Mouse (Mus musculus) kidney, embryonic 14.5 days (tissue): ENCODE results near the gene Glis1. TPM values are rescaled to one million over a fixed set of nuclear protein-coding genes. Genes with fewer than 3 reads are reported as not detected.

ENCODE experiments used
- ATAC-seq: fragments of 200-750 bp; cut with Nextera tagmentation; 2 replicates; pipeline ENCODE4 v1.8.0; 2017; ENCODE audit warnings: moderate number of reproducible peaks, mild to moderate bottlenecking, moderate TSS enrichment, moderate library complexity; ENCODE audit not compliant: low FRiP score, low TSS enrichment
- H3K27ac ChIP-seq: fragments of 300-500 bp; sonication (generic); 2 replicates; pipeline ENCODE4 v1.5.1; 2014; ENCODE audit warnings: low read depth, mild to moderate bottlenecking, low read length, moderate library complexity, mixed read lengths
- H3K27me3 ChIP-seq: fragments of 300-500 bp; sonication (generic); 2 replicates; pipeline ENCODE4 v1.6.1; 2014; ENCODE audit warnings: mild to moderate bottlenecking, low read length; ENCODE audit not compliant: control insufficient read depth, insufficient read depth
- H3K36me3 ChIP-seq: fragments of 300-500 bp; sonication (generic); 2 replicates; pipeline ENCODE4 v1.6.1; 2014; ENCODE audit warnings: low read length, mixed read lengths; ENCODE audit not compliant: control insufficient read depth, insufficient read depth
- H3K4me1 ChIP-seq: fragments of 300-500 bp; sonication (generic); 2 replicates; pipeline ENCODE4 v1.6.1; 2014; ENCODE audit warnings: low read length, mixed read lengths; ENCODE audit not compliant: control insufficient read depth, insufficient read depth
- H3K4me2 ChIP-seq: fragments of 300-500 bp; sonication (generic); replicated peaks from 2 replicates; pipeline ENCODE4 v1.6.1; 2014; ENCODE audit warnings: low read depth, mild to moderate bottlenecking, low read length
- H3K4me3 ChIP-seq: fragments of 300-500 bp; sonication (generic); 2 replicates; pipeline ENCODE4 v1.5.1; 2014; ENCODE audit warnings: mild to moderate bottlenecking, low read length
- H3K9ac ChIP-seq: fragments of 300-500 bp; sonication (generic); 2 replicates; pipeline ENCODE4 v1.6.1; 2014; ENCODE audit warnings: low read depth, mild to moderate bottlenecking, low read length, moderate library complexity
- H3K9me3 ChIP-seq: fragments of 300-500 bp; sonication (generic); 2 replicates; pipeline ENCODE4 v1.6.1; 2016; ENCODE audit warnings: low read length; ENCODE audit not compliant: control insufficient read depth
- WGBS: fragments of 180-500 bp; shearing (Covaris S2); extraction: QIAGEN DNeasy Blood & Tissue Kit; methylation state at CpG from one replicate; pipeline ENCODE4 v1.1.7; 2014; 5-methylcytosine and 5-hydroxymethylcytosine counted together
- polyA plus RNA-seq: library from polyadenylated mRNA; unstranded; fragments of >200 nt; fragmentation: Nextera tagmentation; extraction: Ambion mirVana; gene quantifications from 2 replicates; pipeline ENCODE4 v1.2.1, GENCODE M21; 2014

Glis1 gene
- polyA plus RNA-seq, 1 experiment from 2014 or later: 4.3 TPM

DNA sequence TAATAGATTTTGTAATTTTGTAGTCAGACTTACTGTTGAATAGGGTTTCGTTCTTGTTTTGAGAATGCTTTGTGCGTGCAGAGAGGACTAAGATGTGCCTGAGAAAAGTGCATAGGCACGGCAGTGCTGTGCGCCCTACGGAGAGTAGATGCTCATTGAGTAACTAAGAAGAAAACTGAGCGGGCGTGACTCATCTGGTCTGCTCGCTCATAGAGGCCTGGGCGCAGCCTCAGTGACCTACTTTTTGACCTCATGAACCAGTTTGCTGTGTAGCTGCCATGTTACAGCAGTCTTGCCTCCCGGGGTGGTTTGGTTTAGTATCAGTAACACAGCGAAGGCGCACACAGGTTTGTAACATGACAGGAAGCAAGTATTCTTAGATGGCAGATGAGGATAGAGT lies 8.8 kb upstream of the Glis1 start:
- Histone ChIP-seq H3K36me3 (no peaks in the 10 kb centered on the region), H3K4me1 (no peaks in the 10 kb centered on the region), H3K4me2 (no peak overlapping the region), H3K27ac (no peak overlapping the region), H3K9ac (no peak overlapping the region), H3K4me3 (no peak overlapping the region), H3K27me3 (no peaks in the 10 kb centered on the region), H3K9me3 (no peaks in the 10 kb centered on the region)
- no peak for ATAC-seq
- 92% methylated on average over 12 of the region's 12 CpGs for WGBS

DNA sequence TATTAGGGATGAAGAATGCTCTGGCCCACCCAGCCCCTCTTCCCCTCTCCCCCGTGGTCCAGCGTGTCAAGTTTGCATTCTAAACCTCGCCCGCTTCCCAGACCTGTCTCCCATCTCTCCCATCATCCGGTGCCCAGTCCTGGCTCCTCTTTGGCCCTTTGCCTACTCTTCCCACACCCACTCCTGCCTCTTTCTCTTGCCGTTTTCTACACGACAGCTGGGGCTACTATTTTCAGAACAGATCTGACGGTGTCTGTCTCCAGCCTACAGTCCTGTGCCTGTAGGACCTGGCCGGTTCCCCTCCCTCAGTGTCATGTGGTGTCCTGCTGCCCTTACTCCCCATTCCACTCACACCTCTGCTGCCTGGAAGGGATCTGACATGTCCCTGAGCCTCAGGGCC lies 7.8 kb upstream of the Glis1 start:
- H3K27me3 ChIP-seq: no peaks in the 10 kb centered on the region
- no peak for ATAC-seq
- H3K4me1 ChIP-seq: no peaks in the 10 kb centered on the region
- 76% methylated on average over 9 of the region's 9 CpGs for WGBS
- H3K36me3 ChIP-seq: no peaks in the 10 kb centered on the region
- H3K27ac ChIP-seq: no peak overlapping the region
- no peak overlapping the region for H3K4me3 ChIP-seq
- no peak overlapping the region for H3K4me2 ChIP-seq
- H3K9ac ChIP-seq: no peak overlapping the region
- H3K9me3 ChIP-seq: no peaks in the 10 kb centered on the region

GRCm38 (mm10) chr4:107432717-107433116 lies 1.7 kb upstream of the Glis1 start:
- H3K27me3 ChIP-seq: peaks cover 50% of the 10 kb centered on the region
- 80% methylated on average over 5 of the region's 5 CpGs for WGBS
- ATAC-seq: no peak

GRCm38 (mm10) chr4:107433998-107434355 lies 414 bp upstream of the Glis1 start:
- H3K4me3 ChIP-seq: peak overlapping the region; percentile 60
- no peak for ATAC-seq
- H3K4me1 ChIP-seq: peaks cover 12% of the 10 kb centered on the region
- peak overlapping the region; percentile 58 for H3K9ac ChIP-seq
- H3K36me3 ChIP-seq: no peaks in the 10 kb centered on the region
- H3K27ac ChIP-seq: no peak overlapping the region
- H3K27me3 ChIP-seq: peaks cover 62% of the 10 kb centered on the region
- peak overlapping the region; percentile 99 for H3K4me2 ChIP-seq
- WGBS: 4% methylated on average over 15 of the region's 15 CpGs
- H3K9me3 ChIP-seq: no peaks in the 10 kb centered on the region

More at GRCm38 (mm10) chr4:107432717-107433116, 1.7 kb upstream of the Glis1 start:
- H3K9me3 ChIP-seq: no peaks in the 10 kb centered on the region
- no peak overlapping the region for H3K4me2 ChIP-seq
- H3K27ac ChIP-seq: no peak overlapping the region
- H3K36me3 ChIP-seq: no peaks in the 10 kb centered on the region
- H3K4me1 ChIP-seq: peaks cover 12% of the 10 kb centered on the region
- no peak overlapping the region for H3K4me3 ChIP-seq
- no peak overlapping the region for H3K9ac ChIP-seq

GRCm38 (mm10) chr4:107435238-107435946 lies 1.0 kb downstream of the Glis1 start:
- Histone ChIP-seq H3K36me3 (no peaks in the 10 kb centered on the region), H3K9me3 (no peaks in the 10 kb centered on the region), H3K27me3 (peaks cover 65% of the 10 kb centered on the region), H3K27ac (no peak overlapping the region), H3K9ac (peak overlapping the region; percentile 58; the same call in 1 of the 2 replicates), H3K4me3 (peak overlapping the region; percentile 60), H3K4me1 (peaks cover 12% of the 10 kb centered on the region), H3K4me2 (peak overlapping the region; percentile 99)
- ATAC-seq: no peak
- WGBS: under 1% methylated on average over 47 of the region's 47 CpGs

- H3K4me2 ChIP-seq: no peak overlapping the region
- H3K27me3 ChIP-seq: peaks cover 72% of the 10 kb centered on the region
These were observed 2.1 kb downstream of the Glis1 start for GRCm38 (mm10) chr4:107436476-107436875.

DNA sequence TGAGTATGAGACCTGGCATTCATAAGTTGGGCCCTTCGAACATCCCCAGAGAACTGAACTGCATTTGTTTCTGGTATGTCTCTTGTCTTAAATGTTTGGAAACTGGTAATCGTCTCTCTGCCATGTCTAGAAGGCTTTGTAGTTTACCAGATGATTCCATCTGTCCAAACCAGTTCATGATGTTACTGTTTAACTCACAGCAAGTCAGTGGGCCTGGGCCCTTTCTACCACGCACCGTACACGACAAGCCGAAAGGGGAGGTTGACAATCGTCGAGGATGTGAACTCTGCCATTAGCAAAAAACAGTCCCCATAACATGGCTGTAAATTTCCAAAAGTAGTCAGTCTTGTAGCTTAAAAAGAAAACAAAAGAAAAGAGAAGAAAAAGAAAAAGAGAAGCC lies 4.3 kb downstream of the Glis1 start:
- Histone ChIP-seq H3K36me3 (no peaks in the 10 kb centered on the region), H3K4me1 (peaks cover 28% of the 10 kb centered on the region), H3K27me3 (peaks cover 64% of the 10 kb centered on the region), H3K9ac (no peak overlapping the region), H3K27ac (no peak overlapping the region), H3K9me3 (no peaks in the 10 kb centered on the region), H3K4me2 (no peak overlapping the region), H3K4me3 (no peak overlapping the region)
- ATAC-seq: no peak
- 68% methylated on average over 8 of the region's 8 CpGs for WGBS

More at GRCm38 (mm10) chr4:107436476-107436875, 2.1 kb downstream of the Glis1 start:
- Histone ChIP-seq H3K9ac (no peak overlapping the region), H3K4me1 (peaks cover 12% of the 10 kb centered on the region), H3K36me3 (no peaks in the 10 kb centered on the region), H3K27ac (no peak overlapping the region), H3K9me3 (no peaks in the 10 kb centered on the region), H3K4me3 (no peak overlapping the region)
- no peak for ATAC-seq
- 85% methylated on average over 7 of the region's 7 CpGs for WGBS

DNA sequence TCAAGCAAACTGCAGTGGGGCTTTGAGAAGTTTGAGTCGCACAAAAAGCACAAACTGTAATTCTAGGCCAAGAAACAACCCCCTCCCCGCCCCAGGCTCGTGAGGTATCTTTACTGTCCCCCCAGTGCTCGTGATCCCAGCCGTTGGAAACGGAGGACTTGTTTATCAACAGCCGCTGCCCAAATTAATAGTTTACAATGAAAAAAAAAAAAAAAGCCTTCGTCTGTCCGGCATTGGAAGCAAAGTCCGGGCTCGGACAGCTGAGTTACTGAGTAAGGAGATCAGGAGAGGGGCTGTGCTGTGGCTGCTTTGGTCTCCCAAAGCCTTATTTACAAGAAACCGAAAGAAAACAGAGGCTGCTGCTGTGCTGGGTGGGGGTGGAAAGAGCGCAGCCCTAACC lies 5.9 kb downstream of the Glis1 start:
- 20% methylated on average over 13 of the region's 13 CpGs for WGBS
- H3K4me2 ChIP-seq: peak overlapping the region; percentile 32
- ATAC-seq: no peak
- no peak overlapping the region for H3K27ac ChIP-seq
- H3K27me3 ChIP-seq: peaks cover 52% of the 10 kb centered on the region
- no peak overlapping the region for H3K9ac ChIP-seq
- H3K9me3 ChIP-seq: peaks cover 4% of the 10 kb centered on the region; the same call in 1 of the 2 replicates
- H3K36me3 ChIP-seq: no peaks in the 10 kb centered on the region
- H3K4me1 ChIP-seq: peaks cover 21% of the 10 kb centered on the region
- H3K4me3 ChIP-seq: peak overlapping the region; percentile 9; the same call in 1 of the 2 replicates

GRCm38 (mm10) chr4:107442288-107442687 lies 7.9 kb downstream of the Glis1 start:
- no peak overlapping the region for H3K27ac ChIP-seq

More at GRCm38 (mm10) chr4:107442288-107442687, 7.9 kb downstream of the Glis1 start:
- H3K36me3 ChIP-seq: no peaks in the 10 kb centered on the region
- 36% methylated on average over 11 of the region's 11 CpGs for WGBS
- H3K9me3 ChIP-seq: peaks cover 4% of the 10 kb centered on the region; the same call in 1 of the 2 replicates
- no peak overlapping the region for H3K9ac ChIP-seq
- H3K4me3 ChIP-seq: no peak overlapping the region
- H3K4me2 ChIP-seq: peak overlapping the region; percentile 24; the same call in 1 of the 2 replicates
- peaks cover 46% of the 10 kb centered on the region for H3K27me3 ChIP-seq
- ATAC-seq: no peak
- H3K4me1 ChIP-seq: peaks cover 17% of the 10 kb centered on the region; the same call in 1 of the 2 replicates
